ENCODE assay signal across 15 mouse cellular contexts in the genomic region with DNA sequence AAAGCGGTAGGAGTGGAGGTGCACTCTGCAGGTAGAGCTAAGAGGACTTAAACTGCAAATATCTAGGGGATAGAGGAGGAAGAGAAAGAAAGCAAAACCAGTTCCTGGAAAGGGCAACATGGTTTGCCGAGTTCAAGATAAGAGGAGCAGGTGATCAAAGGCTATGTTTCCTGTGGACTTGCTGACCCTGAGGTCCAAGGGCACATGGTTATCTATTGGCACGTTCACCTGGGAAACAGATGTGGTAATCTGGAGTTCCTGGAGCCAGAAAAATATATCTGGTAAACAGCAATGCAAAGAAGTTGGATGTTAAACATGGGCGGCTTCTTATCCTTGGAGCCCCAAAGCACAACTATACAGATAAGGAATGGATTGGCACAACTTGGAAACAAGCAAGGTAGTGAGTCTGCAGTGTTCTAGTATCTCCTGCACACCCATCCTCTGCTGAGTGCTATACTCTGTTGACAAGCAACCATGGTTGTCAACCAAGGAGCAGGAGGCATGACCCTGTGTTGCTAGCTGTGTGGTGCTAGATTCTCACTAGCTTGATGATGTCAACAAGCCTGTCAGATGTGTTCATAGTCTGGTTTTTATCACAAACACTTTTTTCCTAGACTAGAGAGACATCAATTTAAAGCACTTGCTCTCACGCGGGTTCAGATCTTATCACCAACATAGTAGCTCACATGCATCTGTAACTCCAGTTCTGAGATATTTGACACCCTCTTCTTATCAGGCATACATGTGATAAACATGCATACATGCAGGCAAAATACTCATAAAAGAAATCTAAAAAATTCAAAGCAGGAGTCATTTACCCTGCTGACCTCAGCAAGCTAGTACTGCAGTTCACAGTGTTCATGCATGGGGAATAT. TPM values are rescaled to one million over a fixed set of nuclear protein-coding genes. Genes with fewer than 3 reads are reported as not detected.
DNase-seq lines count a peak whose midpoint lies in the region; ATAC-seq and TF ChIP-seq lines count a peak whose summit lies in the region.
"Had no signal": no experiment of that assay in that cellular context is flagged by ENCODE, and none has a peak within 500 bp of the region (broad histone marks: within the 10 kb centered on the region; RNA-seq: fewer than 3 reads in every experiment).

No protein-coding gene starts in this region.

- peaks cover 27% of the 10 kb centered on the region for H3K4me1 ChIP-seq in liver, adult 2 months (ENCODE audit: control insufficient read depth, insufficient read depth, low read length)
- 0 out of 2 replicates have a peak, but pooled peaks cover 6% of the 10 kb centered on the region for H3K4me1 ChIP-seq in intestine, embryonic 15.5 days (replicated peaks)
- peaks cover 23% of the 10 kb centered on the region; the same call in 1 of the 2 replicates for H3K4me1 ChIP-seq in small intestine, adult 2 months (ENCODE audit: control insufficient read depth, insufficient read depth, insufficient read length, low read length)

- WGBS in liver, adult 2 months: 26% methylated on average over 6 of the region's 6 CpGs
- 60% methylated on average over 6 of the region's 6 CpGs for whole genome bisulfite sequencing in intestine, embryonic 15.5 days
- WGBS in small intestine, adult 2 months: 22% methylated on average over 6 of the region's 6 CpGs

- peak; percentile 87 for ATAC-seq in intestine, embryonic 15.5 days

- no peaks in the 10 kb centered on the region for H3K27me3 ChIP-seq in liver, adult 2 months (ENCODE audit: control insufficient read depth, insufficient read depth, low read length)
- no peaks in the 10 kb centered on the region for H3K27me3 ChIP-seq in intestine, embryonic 15.5 days (replicated peaks)
- H3K27me3 ChIP-seq in small intestine, adult 2 months (ENCODE audit: control insufficient read depth, insufficient read depth, low read length): no peaks in the 10 kb centered on the region

- H3K4me3 ChIP-seq in liver, adult 2 months (ENCODE audit: insufficient read depth, low read depth, low read length): no peak overlapping the region
- no peak overlapping the region for H3K4me3 ChIP-seq in intestine, embryonic 15.5 days (replicated peaks)
- H3K4me3 ChIP-seq in small intestine, adult 2 months (ENCODE audit: low read depth, low read length): no peak overlapping the region

- H3K27ac ChIP-seq in liver, adult 2 months (replicated peaks; ENCODE audit: insufficient read depth, low read depth, low read length): peak overlapping the region; percentile 97
- no peak overlapping the region for H3K27ac ChIP-seq in intestine, embryonic 15.5 days
- peak overlapping the region; percentile 88 for H3K27ac ChIP-seq in small intestine, adult 2 months (ENCODE audit: insufficient read depth, low read depth, low read length)

- TF ChIP-seq POLR2A in liver, adult 2 months (IDR thresholded peaks at IDR 0.05; ENCODE audit: extremely low read depth, insufficient read depth, low read length): no peak
- no peak for TF ChIP-seq POLR2A in small intestine, adult 2 months (IDR thresholded peaks at IDR 0.05; ENCODE audit: low read depth, low read length)

- H3K36me3 ChIP-seq in liver, adult 2 months (ENCODE audit: control insufficient read depth, insufficient read depth, low read length): peaks cover 28% of the 10 kb centered on the region
- peaks cover 21% of the 10 kb centered on the region for H3K36me3 ChIP-seq in intestine, embryonic 15.5 days
- peaks cover 33% of the 10 kb centered on the region for H3K36me3 ChIP-seq in small intestine, adult 2 months (ENCODE audit: control insufficient read depth, insufficient read depth, low read length)

- no peaks in the 10 kb centered on the region for H3K9me3 ChIP-seq in intestine, embryonic 15.5 days

- H3K4me2 ChIP-seq in intestine, embryonic 15.5 days (replicated peaks): no peak overlapping the region
- H3K4me2 ChIP-seq: lung, embryonic 14.5 days had no signal

- no peaks in the 10 kb centered on the region for H3K79me2 ChIP-seq in liver, adult 2 months (ENCODE audit: control insufficient read depth, insufficient read depth, low read length)

- no peak for TF ChIP-seq CTCF in liver, adult 2 months (IDR thresholded peaks at IDR 0.05; ENCODE audit: low read depth, low read length)
- TF ChIP-seq CTCF in small intestine, adult 2 months (IDR thresholded peaks at IDR 0.05; ENCODE audit: extremely low read depth, insufficient read length, insufficient replicate concordance, low read depth, low read length): no peak

- no peak overlapping the region for H3K9ac ChIP-seq in liver, adult 2 months (ENCODE audit: low read depth, low read length)
- H3K9ac ChIP-seq in intestine, embryonic 15.5 days: no peak overlapping the region
- H3K9ac ChIP-seq: lung, embryonic 14.5 days had no signal

- peak; percentile 97 for DNase-seq in liver, adult 2 months (ENCODE audit: extremely low read depth, low read depth, low spot score)
- no peak for DNase-seq in liver
- peak; percentile 32 for DNase-seq in c-Kit-positive CD71-positive TER-119-negative erythroid progenitor cells, embryonic 14.5 days (ENCODE audit: low read depth)
- no peak for DNase-seq in embryo, embryonic 10.5 days (ENCODE audit: low spot score)
- no peak for DNase-seq in cerebellum, adult 11-12 months
- DNase-seq in frontal cortex, postnatal 25 days (ENCODE audit: low spot score in 2 of 2): no peak
- DNase-seq: adrenal gland, postnatal 36 days; cerebellum, postnatal 25 days; lung, embryonic 14.5 days; thymus, adult 2 months had no signal

RNA-seq across cellular contexts. Expression of gene U90926, which starts 10.8 kb away (rescaled TPM):
- not detected in 2 replicates for total RNA-seq in liver, adult 2 months (2014; rRNA removed)
- polyA plus RNA-seq in liver, adult 2 months (2012; rRNA removed): not detected in 2 replicates
- polyA plus RNA-seq in intestine, embryonic 15.5 days (2015; fragmentation: Nextera tagmentation; extraction: Ambion mirVana): not detected in 2 replicates
- not detected in 2 replicates for polyA plus RNA-seq in small intestine, adult 2 months (2012; rRNA removed)
- total RNA-seq: adrenal gland, postnatal 36 days; gastrocnemius, adult 8-10 months; left cerebral cortex, adult 18-20 months; midbrain, postnatal 0 days had no signal
- polyA plus RNA-seq: lung, embryonic 14.5 days; midbrain, postnatal 0 days; thymus, adult 2 months had no signal

RNA-seq across cellular contexts. Expression of gene Ppef2, which starts 51.7 kb away (rescaled TPM):
- total RNA-seq in liver, adult 2 months (2014; rRNA removed): 0.13 TPM in 1 of 2 replicates, not detected in the other
- polyA plus RNA-seq in liver, adult 2 months (2012; rRNA removed): 0.27 TPM in 1 of 2 replicates, not detected in the other
- 0.39 and 0.59 TPM in 2 replicates for polyA plus RNA-seq in intestine, embryonic 15.5 days (2015; fragmentation: Nextera tagmentation; extraction: Ambion mirVana)
- polyA plus RNA-seq in small intestine, adult 2 months (2012; rRNA removed): 0.36 and 1.4 TPM in 2 replicates
- total RNA-seq: adrenal gland, postnatal 36 days had no signal

Comparison
In these comparisons a context has a peak if more than half of its experiments do, and no peak if none do; other contexts are left out.
1. DNase-seq: peak in liver, adult 2 months (single experiment) and c-Kit-positive CD71-positive TER-119-negative erythroid progenitor cells, embryonic 14.5 days (single experiment); none in liver (single experiment), embryo, embryonic 10.5 days (single experiment), cerebellum, adult 11-12 months (single experiment) and frontal cortex, postnatal 25 days (0 of 2).